Mouse (Mus musculus): ENCODE measurements around the gene Tshz3. TPM values are rescaled to one million over a fixed set of nuclear protein-coding genes. Genes with fewer than 3 reads are reported as not detected.

The Tshz3 gene
- polyA plus RNA-seq, 1 experiment from 2014 or later = 0.51 TPM

- Histone ChIP-seq H3K27me3 (no peaks in the 10 kb centered on the region; the same call in 1 of the 2 replicates), H3K4me2 (no peak overlapping the region), H3K27ac (replicated peaks) (no peak overlapping the region), H3K9me3 (replicated peaks) (no peaks in the 10 kb centered on the region), H3K4me1 (replicated peaks) (no peaks in the 10 kb centered on the region), H3K9ac (no peak overlapping the region), H3K4me3 (replicated peaks) (no peak overlapping the region), H3K36me3 (replicated peaks) (no peaks in the 10 kb centered on the region)
- ATAC-seq (ENCODE audit: insufficient read depth) = no peak
- 47% methylated on average over 2 of the region's 2 CpGs for WGBS (ENCODE audit: insufficient replicate concordance)
Measured at GRCm38 (mm10) chr7:36711766-36712165, 13.8 kb downstream of the Tshz3 start.

DNA sequence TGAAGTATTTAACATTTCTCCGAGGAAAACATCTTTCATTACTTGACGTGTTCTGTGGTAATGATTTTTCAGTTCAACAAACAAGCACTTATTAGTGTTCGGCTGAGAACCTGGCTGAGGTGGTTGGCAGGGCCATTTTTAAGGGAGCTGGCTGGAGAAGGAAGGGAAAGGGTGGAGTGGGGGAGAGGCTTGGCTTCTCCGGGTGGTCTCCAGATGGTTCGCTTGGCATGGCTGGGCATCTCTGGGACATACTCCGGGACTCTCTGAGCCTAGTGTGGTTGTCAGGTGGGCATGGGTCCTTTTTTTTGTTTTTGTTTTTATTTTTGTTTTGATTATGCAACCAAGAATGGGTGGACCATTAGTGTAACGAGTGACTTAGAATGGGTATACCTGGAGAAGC, 16.4 kb downstream of the Tshz3 start:
- WGBS (ENCODE audit: insufficient replicate concordance) = 64% methylated on average over 7 of the region's 7 CpGs
- no peak overlapping the region for H3K27ac ChIP-seq (replicated peaks)
- no peak overlapping the region for H3K9ac ChIP-seq
- no peak overlapping the region for H3K4me3 ChIP-seq (replicated peaks)
- H3K9me3 ChIP-seq (replicated peaks) = no peaks in the 10 kb centered on the region
- no peak for ATAC-seq (ENCODE audit: insufficient read depth)
- no peaks in the 10 kb centered on the region for H3K27me3 ChIP-seq
- no peak overlapping the region for H3K4me2 ChIP-seq
- H3K36me3 ChIP-seq (replicated peaks) = no peaks in the 10 kb centered on the region
- no peaks in the 10 kb centered on the region for H3K4me1 ChIP-seq (replicated peaks)

DNA sequence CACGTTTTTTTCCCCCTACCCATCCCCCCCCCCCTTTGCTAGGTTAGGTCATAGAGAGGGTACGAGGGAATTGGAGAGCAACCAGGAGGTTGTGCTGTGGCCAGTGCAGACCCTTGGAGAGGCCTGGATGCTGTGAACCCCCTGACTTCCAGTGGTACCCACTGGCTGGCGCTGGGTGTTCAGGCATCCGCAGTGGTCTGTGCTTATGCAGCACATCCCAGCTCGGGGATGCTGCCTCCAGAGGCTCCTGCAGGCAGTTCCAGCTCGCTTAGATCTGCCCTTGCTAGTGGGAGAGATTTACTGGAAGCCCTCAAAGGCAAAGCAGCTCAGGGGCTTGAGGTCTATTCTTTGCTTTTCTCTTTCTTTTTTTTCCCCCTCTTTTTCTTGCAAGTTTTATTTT, 19.3 kb downstream of the Tshz3 start:
- Histone ChIP-seq H3K4me3 (replicated peaks) (no peak overlapping the region), H3K9ac (no peak overlapping the region), H3K9me3 (replicated peaks) (no peaks in the 10 kb centered on the region), H3K27me3 (no peaks in the 10 kb centered on the region), H3K4me2 (no peak overlapping the region), H3K27ac (replicated peaks) (no peak overlapping the region), H3K4me1 (replicated peaks) (no peaks in the 10 kb centered on the region), H3K36me3 (replicated peaks) (no peaks in the 10 kb centered on the region)
- WGBS (ENCODE audit: insufficient replicate concordance) = 56% methylated on average over 6 of the region's 6 CpGs
- no peak for ATAC-seq (ENCODE audit: insufficient read depth)

DNA sequence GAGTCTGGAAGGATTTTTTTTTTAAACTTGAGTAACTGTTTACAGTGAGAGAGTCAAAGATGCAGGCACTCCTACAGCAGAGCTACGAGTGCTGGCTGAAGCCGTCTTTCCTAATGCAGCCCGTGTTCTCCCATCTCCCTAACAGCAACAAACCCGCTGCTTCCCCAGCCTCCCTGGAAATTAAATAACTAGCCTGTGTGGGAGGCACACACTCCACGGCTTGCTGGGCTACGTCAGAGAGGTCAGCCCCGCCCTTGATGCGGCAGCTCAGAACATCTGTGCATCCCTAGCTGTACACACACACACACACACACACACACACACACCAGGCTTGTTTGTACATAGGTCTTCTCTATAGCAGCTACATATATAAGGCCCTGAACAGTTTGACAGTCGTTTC, 22.9 kb downstream of the Tshz3 start:
- WGBS (ENCODE audit: insufficient replicate concordance) = 59% methylated on average over 9 of the region's 9 CpGs
- no peak overlapping the region for H3K9ac ChIP-seq
- no peak overlapping the region for H3K27ac ChIP-seq (replicated peaks)
- H3K4me1 ChIP-seq (replicated peaks) = no peaks in the 10 kb centered on the region
- no peaks in the 10 kb centered on the region for H3K9me3 ChIP-seq (replicated peaks)
- H3K4me3 ChIP-seq (replicated peaks) = no peak overlapping the region
- no peak for ATAC-seq (ENCODE audit: insufficient read depth)
- H3K27me3 ChIP-seq = no peaks in the 10 kb centered on the region
- no peak overlapping the region for H3K4me2 ChIP-seq
- H3K36me3 ChIP-seq (replicated peaks) = no peaks in the 10 kb centered on the region

- no peak overlapping the region for H3K4me2 ChIP-seq
- no peaks in the 10 kb centered on the region for H3K4me1 ChIP-seq (replicated peaks)
- H3K4me3 ChIP-seq (replicated peaks) = no peak overlapping the region
- ATAC-seq (ENCODE audit: insufficient read depth) = no peak
- H3K9me3 ChIP-seq (replicated peaks) = no peaks in the 10 kb centered on the region
- H3K36me3 ChIP-seq (replicated peaks) = no peaks in the 10 kb centered on the region
- no peak overlapping the region for H3K9ac ChIP-seq
- 63% methylated on average over 14 of the region's 14 CpGs for WGBS (ENCODE audit: insufficient replicate concordance)
- H3K27ac ChIP-seq (replicated peaks) = no peak overlapping the region
- H3K27me3 ChIP-seq = no peaks in the 10 kb centered on the region
Measured at GRCm38 (mm10) chr7:36736303-36737050, 38.6 kb downstream of the Tshz3 start.

DNA sequence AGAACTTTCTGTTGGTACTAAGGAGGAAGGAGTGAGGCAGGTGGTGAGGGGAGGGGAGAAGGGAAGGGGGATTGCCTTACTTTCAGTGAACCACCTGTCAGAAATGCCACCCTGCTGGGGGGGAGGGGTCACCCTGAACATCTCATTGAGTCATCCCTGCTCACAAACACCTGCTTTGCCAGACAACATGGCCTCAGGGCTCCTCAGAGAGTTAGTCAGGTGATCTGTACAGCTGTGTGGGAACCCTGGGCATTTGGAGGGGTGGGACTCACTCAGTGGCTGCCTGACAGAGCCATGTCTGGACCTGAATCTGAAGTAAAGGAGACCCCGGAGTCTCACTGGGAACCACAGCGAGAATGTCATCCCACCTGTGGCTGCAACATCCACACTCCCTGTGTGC, 53.6 kb downstream of the Tshz3 start:
- WGBS (ENCODE audit: insufficient replicate concordance) = 74% methylated on average over 2 of the region's 2 CpGs
- Histone ChIP-seq H3K27me3 (no peaks in the 10 kb centered on the region), H3K4me3 (replicated peaks) (no peak overlapping the region), H3K4me2 (no peak overlapping the region), H3K4me1 (replicated peaks) (no peaks in the 10 kb centered on the region), H3K36me3 (replicated peaks) (no peaks in the 10 kb centered on the region), H3K9ac (no peak overlapping the region), H3K9me3 (replicated peaks) (no peaks in the 10 kb centered on the region), H3K27ac (replicated peaks) (no peak overlapping the region)
- no peak for ATAC-seq (ENCODE audit: insufficient read depth)

DNA sequence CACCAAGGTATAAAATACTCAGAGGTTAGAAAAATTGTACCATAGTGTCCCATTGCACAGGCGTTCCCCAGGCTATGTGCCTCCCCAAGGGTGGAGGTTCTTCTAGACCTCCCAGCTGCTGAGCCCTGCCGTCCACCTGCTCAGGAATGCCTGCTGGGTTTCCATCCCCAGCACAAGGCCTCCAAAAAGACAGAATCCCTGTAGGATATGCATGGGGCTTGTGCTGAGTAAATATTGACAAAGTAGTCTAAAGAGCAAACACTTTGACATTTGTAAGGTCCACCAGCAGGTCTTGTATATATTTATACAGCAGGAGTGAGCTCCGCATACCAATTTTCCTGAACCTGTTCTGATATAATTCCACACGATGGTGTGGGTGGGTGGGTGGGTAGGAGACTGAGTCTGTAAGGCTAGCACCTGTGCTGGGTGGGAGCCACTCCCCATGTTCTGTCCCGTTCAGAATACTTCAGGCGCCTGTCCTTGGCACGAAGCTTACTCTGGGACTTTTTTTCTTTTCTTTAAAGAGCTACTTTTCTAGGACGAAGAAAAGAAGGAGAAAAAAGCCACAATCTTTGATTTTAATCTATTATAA, 69.7 kb downstream of the Tshz3 start:
- Histone ChIP-seq H3K27me3 (no peaks in the 10 kb centered on the region), H3K36me3 (replicated peaks) (no peaks in the 10 kb centered on the region), H3K9me3 (replicated peaks) (no peaks in the 10 kb centered on the region), H3K4me1 (replicated peaks) (no peaks in the 10 kb centered on the region), H3K9ac (no peak overlapping the region), H3K4me3 (replicated peaks) (no peak overlapping the region), H3K27ac (replicated peaks) (no peak overlapping the region), H3K4me2 (no peak overlapping the region)
- 54% methylated on average over 8 of the region's 8 CpGs for WGBS (ENCODE audit: insufficient replicate concordance)
- ATAC-seq (ENCODE audit: insufficient read depth) = no peak

GRCm38 (mm10) chr7:36773086-36773485, 75.2 kb downstream of the Tshz3 start:
- Histone ChIP-seq H3K4me1 (replicated peaks) (no peaks in the 10 kb centered on the region), H3K4me2 (no peak overlapping the region), H3K27me3 (no peaks in the 10 kb centered on the region), H3K9me3 (replicated peaks) (no peaks in the 10 kb centered on the region), H3K36me3 (replicated peaks) (no peaks in the 10 kb centered on the region), H3K9ac (no peak overlapping the region), H3K27ac (replicated peaks) (no peak overlapping the region), H3K4me3 (replicated peaks) (no peak overlapping the region)
- ATAC-seq (ENCODE audit: insufficient read depth) = no peak
- WGBS (ENCODE audit: insufficient replicate concordance) = 75% methylated on average over 7 of the region's 7 CpGs

- Histone ChIP-seq H3K4me2 (no peak overlapping the region), H3K4me3 (replicated peaks) (no peak overlapping the region), H3K27me3 (no peaks in the 10 kb centered on the region), H3K4me1 (replicated peaks) (no peaks in the 10 kb centered on the region), H3K27ac (replicated peaks) (no peak overlapping the region), H3K36me3 (replicated peaks) (no peaks in the 10 kb centered on the region), H3K9me3 (replicated peaks) (no peaks in the 10 kb centered on the region; the same call in 1 of the 2 replicates), H3K9ac (no peak overlapping the region)
- ATAC-seq (ENCODE audit: insufficient read depth) = no peak
- 63% methylated on average over 4 of the region's 4 CpGs for WGBS (ENCODE audit: insufficient replicate concordance)
Measured at GRCm38 (mm10) chr7:36776956-36777355, 79.0 kb downstream of the Tshz3 start.

- Histone ChIP-seq H3K4me1 (replicated peaks) (no peaks in the 10 kb centered on the region), H3K9ac (no peak overlapping the region), H3K36me3 (replicated peaks) (no peaks in the 10 kb centered on the region), H3K4me3 (replicated peaks) (no peak overlapping the region), H3K4me2 (no peak overlapping the region), H3K27ac (replicated peaks) (no peak overlapping the region), H3K27me3 (no peaks in the 10 kb centered on the region), H3K9me3 (replicated peaks) (no peaks in the 10 kb centered on the region; the same call in 1 of the 2 replicates)
- no peak for ATAC-seq (ENCODE audit: insufficient read depth)
- WGBS (ENCODE audit: insufficient replicate concordance) = 73% methylated on average over 11 of the region's 11 CpGs
Measured at GRCm38 (mm10) chr7:36778456-36778855, 80.5 kb downstream of the Tshz3 start.

GRCm38 (mm10) chr7:36784243-36784773, 86.4 kb downstream of the Tshz3 start:
- ATAC-seq (ENCODE audit: insufficient read depth) = no peak
- no peak overlapping the region for H3K4me2 ChIP-seq
- H3K27me3 ChIP-seq = no peaks in the 10 kb centered on the region
- H3K4me1 ChIP-seq (replicated peaks) = no peaks in the 10 kb centered on the region
- no peaks in the 10 kb centered on the region for H3K36me3 ChIP-seq (replicated peaks)
- H3K9me3 ChIP-seq (replicated peaks) = no peaks in the 10 kb centered on the region; the same call in 1 of the 2 replicates
- no peak overlapping the region for H3K9ac ChIP-seq
- no peak overlapping the region for H3K27ac ChIP-seq (replicated peaks)
- WGBS (ENCODE audit: insufficient replicate concordance) = 57% methylated on average over 4 of the region's 4 CpGs
- H3K4me3 ChIP-seq (replicated peaks) = no peak overlapping the region

Measured in liver, embryonic 15.5 days (tissue).